Mouse (Mus musculus): ENCODE measurements around the gene Reps2.

GRCm38 (mm10) chrX:162443387-162443786 is 200.1 kb downstream of the Reps2 start:
- TF ChIP-seq POLR2A (IDR thresholded peaks at IDR 0.05; ENCODE audit: extremely low read depth, insufficient read depth, low read length) (no peak), CTCF (IDR thresholded peaks at IDR 0.05; ENCODE audit: low read depth, low read length) (no peak)
